ENCODE assay signal across 28 mouse cellular contexts in genomic region chr8:85363406-85363805, GRCm38 (mm10). TPM values are rescaled to one million over a fixed set of nuclear protein-coding genes. Genes with fewer than 3 reads are reported as not detected.
DNase-seq lines count a peak whose midpoint lies in the region; ATAC-seq and TF ChIP-seq lines count a peak whose summit lies in the region.
"Had no signal": no experiment of that assay in that cellular context is flagged by ENCODE, and none has a peak within 500 bp of the region (broad histone marks: within the 10 kb centered on the region; RNA-seq: fewer than 3 reads in every experiment).

No protein-coding gene starts in this region.

- H3K4me2 ChIP-seq in heart, embryonic 12.5 days: peak overlapping the region; percentile 81
- no peak overlapping the region for H3K4me2 ChIP-seq in liver, embryonic 15.5 days
- H3K4me2 ChIP-seq: embryonic facial prominence, embryonic 12.5 days; limb, embryonic 12.5 days; neural tube, embryonic 12.5 days had no signal

- H3K36me3 ChIP-seq in heart, embryonic 12.5 days: peaks cover 22% of the 10 kb centered on the region
- peaks cover 69% of the 10 kb centered on the region for H3K36me3 ChIP-seq in G1E (replicated peaks)
- H3K36me3 ChIP-seq in liver, embryonic 15.5 days (replicated peaks): peaks cover 31% of the 10 kb centered on the region
- H3K36me3 ChIP-seq: embryonic facial prominence, embryonic 12.5 days; hindbrain, embryonic 10.5 days; limb, embryonic 12.5 days; neural tube, embryonic 12.5 days had no signal

- peak overlapping the region; percentile 62 for H3K4me3 ChIP-seq in heart, embryonic 12.5 days
- no peak overlapping the region for H3K4me3 ChIP-seq in G1E (ENCODE audit: low read depth, low read length)
- H3K4me3 ChIP-seq in liver, embryonic 15.5 days (replicated peaks): no peak overlapping the region
- H3K4me3 ChIP-seq: embryonic facial prominence, embryonic 12.5 days; hindbrain, embryonic 10.5 days; limb, embryonic 12.5 days; megakaryocyte, embryonic 14.5 days; neural tube, embryonic 12.5 days had no signal

- DNase-seq in heart, adult 8-10 months (ENCODE audit: low spot score): no peak
- peak; percentile 56 for DNase-seq in G1E (ENCODE audit: low spot score)
- DNase-seq in c-Kit-positive CD71-positive TER-119-positive erythroid progenitor cells, embryonic 14.5 days (ENCODE audit: low spot score): peak; percentile 51
- no peak for DNase-seq in right cerebral cortex, postnatal 10 days (ENCODE audit: low spot score in 2 of 2)
- no peak for DNase-seq in right cerebral cortex, adult 18-20 months
- DNase-seq: adrenal gland, adult 2 months; B cell, adult 2 months; cerebellum, adult 2 months; cerebellum, postnatal 25 days; forebrain, postnatal 0 days; gastrocnemius, postnatal 25 days; kidney, postnatal 36 days; layer of hippocampus, postnatal 36 days; lung, adult 2 months; lung, postnatal 14 days; midbrain, embryonic 14.5 days; thymus, adult 18-20 months; thymus, postnatal 36 days had no signal

- peaks cover 56% of the 10 kb centered on the region for H3K4me1 ChIP-seq in heart, embryonic 12.5 days (replicated peaks)
- H3K4me1 ChIP-seq in G1E (ENCODE audit: insufficient read depth, low read depth, low read length): peaks cover 59% of the 10 kb centered on the region
- H3K4me1 ChIP-seq in liver, embryonic 15.5 days (replicated peaks): peaks cover 42% of the 10 kb centered on the region
- H3K4me1 ChIP-seq: neural tube, embryonic 12.5 days had no signal

- peak overlapping the region; percentile 53 for H3K27ac ChIP-seq in heart, embryonic 12.5 days (ENCODE audit: poor library complexity, severe bottlenecking)
- H3K27ac ChIP-seq in liver, embryonic 15.5 days (replicated peaks): peak overlapping the region; percentile 42
- H3K27ac ChIP-seq: embryonic facial prominence, embryonic 12.5 days; hindbrain, embryonic 10.5 days; limb, embryonic 12.5 days; neural tube, embryonic 12.5 days had no signal

- H3K9ac ChIP-seq in heart, embryonic 12.5 days: peak overlapping the region; percentile 84
- no peak overlapping the region for H3K9ac ChIP-seq in liver, embryonic 15.5 days
- H3K9ac ChIP-seq: embryonic facial prominence, embryonic 12.5 days; forebrain, postnatal 0 days; limb, embryonic 12.5 days; neural tube, embryonic 12.5 days had no signal

- H3K9me3 ChIP-seq in heart, embryonic 12.5 days (replicated peaks): no peaks in the 10 kb centered on the region
- H3K9me3 ChIP-seq in G1E (replicated peaks): no peaks in the 10 kb centered on the region
- H3K9me3 ChIP-seq in liver, embryonic 15.5 days (replicated peaks): no peaks in the 10 kb centered on the region
- H3K9me3 ChIP-seq: embryonic facial prominence, embryonic 12.5 days; hindbrain, embryonic 10.5 days; limb, embryonic 12.5 days; megakaryocyte, embryonic 14.5 days; neural tube, embryonic 12.5 days had no signal

- ATAC-seq in heart, embryonic 12.5 days (ENCODE audit: insufficient number of reproducible peaks, low FRiP score): no peak
- ATAC-seq in G1E (ENCODE audit: extremely low read depth, insufficient number of reproducible peaks, low FRiP score, poor library complexity, severe bottlenecking): peak; percentile 85
- peak; percentile 43; the same call in 1 of the 2 replicates for ATAC-seq in liver, embryonic 15.5 days (ENCODE audit: insufficient read depth)
- ATAC-seq: forebrain, postnatal 0 days; hindbrain, embryonic 16.5 days; intestine, embryonic 16.5 days had no signal

- no peak for TF ChIP-seq CTCF in G1E (IDR thresholded peaks at IDR 0.05; ENCODE audit: low read depth, low read length)

- 27% methylated on average over 6 of the region's 6 CpGs for WGBS in heart, embryonic 12.5 days
- 29% methylated on average over 6 of the region's 6 CpGs for WGBS in liver, embryonic 15.5 days (ENCODE audit: insufficient replicate concordance)

- H3K27me3 ChIP-seq in heart, embryonic 12.5 days (replicated peaks): no peaks in the 10 kb centered on the region
- H3K27me3 ChIP-seq in G1E (ENCODE audit: insufficient read depth, low read length): no peaks in the 10 kb centered on the region
- H3K27me3 ChIP-seq in liver, embryonic 15.5 days: no peaks in the 10 kb centered on the region
- H3K27me3 ChIP-seq: CH12.LX; embryonic facial prominence, embryonic 12.5 days; limb, embryonic 12.5 days; neural tube, embryonic 12.5 days had no signal

RNA-seq across cellular contexts. Expression of gene Mylk3, which starts 22.7 kb away (rescaled TPM):
- polyA plus RNA-seq in heart, embryonic 12.5 days (2016; fragmentation: Nextera tagmentation; extraction: Ambion mirVana): 211 and 224 TPM in 2 replicates
- total RNA-seq in heart, adult 8-10 months (2022): 100 to 1,000 TPM; 470 to 539 (median 495) TPM
- total RNA-seq in G1E (2014; fragmentation: Nextera tagmentation) (65.7 and 83.5 TPM in 2 replicates), G1E (2017) (148 and 163 TPM in 2 replicates)
- 78.4 and 96.6 TPM in 2 replicates for polyA plus RNA-seq in G1E (2012)
- 57.2 and 68.2 TPM in 2 replicates for polyA plus RNA-seq in liver, embryonic 15.5 days (2015; fragmentation: Nextera tagmentation; extraction: Ambion mirVana)

Comparison
In these comparisons a context has a peak if more than half of its experiments do, and no peak if none do; other contexts are left out.
1. DNase-seq: peak in G1E (single experiment) and c-Kit-positive CD71-positive TER-119-positive erythroid progenitor cells, embryonic 14.5 days (single experiment); none in heart, adult 8-10 months (single experiment), right cerebral cortex, postnatal 10 days (0 of 2) and right cerebral cortex, adult 18-20 months (single experiment).